Mouse (Mus musculus) midbrain, embryonic 16.5 days (tissue): ENCODE results near the gene Dnase2b. TPM values are rescaled to one million over a fixed set of nuclear protein-coding genes. Genes with fewer than 3 reads are reported as not detected.

Experiments used
- ATAC-seq: fragments of 200-750 bp; cut with Nextera tagmentation; 2 replicates; pipeline ENCODE4 v1.8.0; 2017; ENCODE audit warnings: moderate TSS enrichment
- H3K27ac ChIP-seq: fragments of 300-500 bp; sonication (generic); 2 replicates; pipeline ENCODE4 v1.5.1; 2014; ENCODE audit warnings: mild to moderate bottlenecking, low read length, mixed read lengths
- H3K27me3 ChIP-seq: fragments of 300-500 bp; sonication (generic); 2 replicates; pipeline ENCODE4 v1.6.1; 2014; ENCODE audit warnings: low read depth, low read length, mixed read lengths; ENCODE audit not compliant: control insufficient read depth, insufficient read depth
- H3K36me3 ChIP-seq: fragments of 300-500 bp; sonication (generic); 2 replicates; pipeline ENCODE4 v1.6.1; 2014; ENCODE audit warnings: mild to moderate bottlenecking, low read length, moderate library complexity, mixed read lengths; ENCODE audit not compliant: control insufficient read depth, insufficient read depth
- H3K4me1 ChIP-seq: fragments of 300-500 bp; sonication (generic); 2 replicates; pipeline ENCODE4 v1.6.1; 2014; ENCODE audit warnings: mild to moderate bottlenecking, low read length, mixed read lengths; ENCODE audit not compliant: control insufficient read depth, insufficient read depth
- H3K4me2 ChIP-seq: fragments of 300-500 bp; sonication (generic); 2 replicates; pipeline ENCODE4 v1.6.1; 2014; ENCODE audit warnings: mild to moderate bottlenecking, low read length, mixed read lengths
- H3K4me3 ChIP-seq: fragments of 300-500 bp; sonication (generic); 2 replicates; pipeline ENCODE4 v1.5.1; 2014; ENCODE audit warnings: low read depth, mild to moderate bottlenecking, low read length, moderate library complexity, mixed read lengths
- H3K9ac ChIP-seq: fragments of 300-500 bp; sonication (generic); 2 replicates; pipeline ENCODE4 v1.6.1; 2014; ENCODE audit warnings: low read depth, low read length, mixed read lengths
- H3K9me3 ChIP-seq: fragments of 300-500 bp; sonication (generic); replicated peaks from 2 replicates; pipeline ENCODE4 v1.6.1; 2014; ENCODE audit warnings: mild to moderate bottlenecking, low read length, mixed read lengths; ENCODE audit not compliant: control insufficient read depth, poor library complexity, severe bottlenecking
- WGBS: fragments of 180-500 bp; shearing (Covaris S2); extraction: QIAGEN DNeasy Blood & Tissue Kit; methylation state at CpG from one replicate; pipeline ENCODE4 v1.1.7; 2014; 5-methylcytosine and 5-hydroxymethylcytosine counted together
- polyA plus RNA-seq: library from polyadenylated mRNA; unstranded; fragments of >200 nt; fragmentation: Nextera tagmentation; extraction: Ambion mirVana; gene quantifications from 2 replicates; pipeline ENCODE4 v1.2.1, GENCODE M21; 2015

Gene Dnase2b
- polyA plus RNA-seq, 1 experiment from 2014 or later, result not detected

DNA sequence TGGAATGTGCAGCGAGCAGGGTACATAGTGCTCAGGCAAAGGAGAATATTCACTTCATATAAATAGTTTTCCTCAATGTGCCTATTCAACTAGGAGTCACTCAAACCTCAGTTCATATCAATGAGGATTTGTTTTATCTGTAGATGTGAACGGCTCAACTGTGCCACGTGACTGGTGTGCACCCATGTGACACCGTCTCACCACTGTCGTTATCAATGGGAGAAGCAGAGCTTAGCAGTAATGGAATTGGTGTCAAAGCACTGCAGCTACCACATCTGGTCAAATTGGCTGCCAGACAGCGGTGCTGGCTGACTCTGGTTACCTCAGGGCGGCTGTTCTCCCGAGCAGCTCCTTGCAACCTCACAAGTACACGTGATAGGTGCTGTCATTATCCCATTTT lies 10.7 kb downstream of the Dnase2b start:
- ATAC-seq, result no peak
- Histone ChIP-seq H3K36me3 (no peaks in the 10 kb centered on the region), H3K4me1 (peaks cover 6% of the 10 kb centered on the region; the same call in 1 of the 2 replicates), H3K9me3 (no peaks in the 10 kb centered on the region), H3K4me3 (no peak overlapping the region), H3K4me2 (no peak overlapping the region), H3K9ac (no peak overlapping the region), H3K27me3 (no peaks in the 10 kb centered on the region), H3K27ac (no peak overlapping the region)
- WGBS, result 86% methylated on average over 9 of the region's 9 CpGs

DNA sequence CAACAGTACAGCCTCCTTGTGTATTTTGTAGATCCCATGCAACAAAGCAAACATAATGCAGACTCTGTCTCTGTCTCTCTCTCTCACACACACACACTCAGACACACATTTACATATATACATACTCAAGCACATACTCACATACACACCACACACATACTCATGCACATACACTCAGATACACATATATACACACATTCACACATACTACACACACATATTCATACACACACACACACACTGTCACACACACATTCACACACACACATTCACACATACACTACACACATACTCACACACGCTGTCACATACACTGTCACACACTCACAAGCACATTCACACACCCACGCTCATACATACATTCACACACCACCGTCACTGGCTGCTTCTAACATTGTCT lies 12.9 kb downstream of the Dnase2b start:
- Histone ChIP-seq H3K9ac (no peak overlapping the region), H3K4me2 (no peak overlapping the region), H3K36me3 (no peaks in the 10 kb centered on the region), H3K27ac (no peak overlapping the region), H3K4me1 (peaks cover 2% of the 10 kb centered on the region; the same call in 1 of the 2 replicates), H3K4me3 (no peak overlapping the region), H3K9me3 (no peaks in the 10 kb centered on the region), H3K27me3 (no peaks in the 10 kb centered on the region)
- ATAC-seq, result no peak
- WGBS, result 94% methylated on average over 3 of the region's 3 CpGs

DNA sequence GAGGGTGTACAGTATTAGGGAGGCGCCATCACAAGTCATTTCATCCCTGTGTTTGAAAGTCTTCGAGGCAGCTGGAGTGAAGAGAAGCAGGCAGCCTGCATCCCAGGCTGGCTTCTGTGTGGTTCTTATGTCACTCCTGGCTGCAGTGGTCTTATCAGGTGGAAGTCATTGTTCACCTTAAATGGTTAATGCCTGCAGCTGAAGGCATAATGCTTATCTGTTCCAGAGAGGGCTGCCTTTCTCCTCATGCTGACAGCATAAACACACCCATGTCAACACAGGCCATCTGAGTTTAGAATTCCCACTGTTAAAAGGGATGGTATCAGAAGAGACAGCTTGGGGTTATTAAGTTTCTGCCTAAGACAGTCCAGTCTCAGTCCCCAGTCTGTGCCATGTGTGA lies 14.2 kb downstream of the Dnase2b start:
- no peak overlapping the region for H3K4me3 ChIP-seq
- H3K9ac ChIP-seq, result no peak overlapping the region
- H3K4me2 ChIP-seq, result no peak overlapping the region
- no peaks in the 10 kb centered on the region for H3K36me3 ChIP-seq
- no peaks in the 10 kb centered on the region for H3K27me3 ChIP-seq
- no peaks in the 10 kb centered on the region for H3K9me3 ChIP-seq
- ATAC-seq, result no peak
- H3K27ac ChIP-seq, result no peak overlapping the region
- H3K4me1 ChIP-seq, result no peaks in the 10 kb centered on the region
- WGBS, result 90% methylated on average over 2 of the region's 2 CpGs

DNA sequence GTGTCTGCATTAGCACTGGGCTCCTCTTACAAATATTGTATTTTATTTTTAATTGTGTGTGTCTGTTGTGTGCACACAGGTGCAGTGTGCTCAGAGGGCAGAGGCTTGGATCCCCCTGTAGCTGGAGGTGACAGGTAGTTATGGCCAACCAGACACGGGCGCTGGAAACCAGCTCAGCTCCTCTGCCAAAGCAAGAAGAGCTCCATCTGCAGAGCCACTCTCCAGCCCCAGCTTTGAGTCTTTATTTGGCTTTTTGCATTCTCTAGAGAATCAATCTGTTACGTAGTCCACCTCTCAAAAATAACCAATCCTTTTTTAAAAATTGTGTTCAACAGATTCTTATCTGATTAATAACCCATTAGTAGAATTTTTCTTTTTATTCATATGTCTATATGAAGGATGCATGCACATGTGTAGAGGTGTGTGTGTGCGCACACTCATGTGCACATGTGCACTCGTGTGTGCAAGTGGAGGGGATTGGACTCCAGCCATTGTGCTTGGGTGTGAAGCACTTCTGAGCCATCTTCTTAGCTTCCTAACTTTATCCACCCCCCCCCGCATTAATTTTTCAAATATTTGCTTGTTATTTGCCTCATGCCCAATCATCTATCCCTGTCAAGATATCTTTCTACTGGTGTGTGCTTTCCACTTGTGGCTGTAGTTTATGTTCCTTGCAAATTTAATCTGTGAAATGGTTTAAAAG lies 16.0 kb downstream of the Dnase2b start:
- Histone ChIP-seq H3K4me3 (no peak overlapping the region), H3K36me3 (no peaks in the 10 kb centered on the region), H3K9me3 (no peaks in the 10 kb centered on the region), H3K4me1 (no peaks in the 10 kb centered on the region), H3K27me3 (no peaks in the 10 kb centered on the region), H3K27ac (no peak overlapping the region), H3K9ac (no peak overlapping the region), H3K4me2 (no peak overlapping the region)
- 84% methylated on average over 6 of the region's 6 CpGs for WGBS
- ATAC-seq, result no peak

DNA sequence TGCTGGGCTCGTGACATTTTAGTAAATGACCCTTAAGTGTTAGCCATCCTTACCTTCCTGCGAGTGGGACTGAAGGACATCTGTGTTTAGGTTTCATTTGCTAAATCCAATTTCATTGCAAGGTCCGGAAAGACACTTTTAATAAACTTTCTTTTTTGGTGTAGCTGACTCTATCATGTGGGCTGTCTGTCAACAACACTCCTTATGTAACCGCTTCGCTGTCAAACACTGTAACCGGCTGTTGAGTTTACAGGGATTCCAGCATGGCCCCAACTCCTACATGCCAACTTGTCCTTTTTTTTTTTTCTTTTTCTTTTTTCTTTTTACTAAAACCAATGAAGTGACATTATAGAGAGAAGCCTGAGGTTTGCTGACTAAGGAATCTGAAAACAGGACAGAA lies 17.0 kb downstream of the Dnase2b start:
- H3K4me1 ChIP-seq, result no peaks in the 10 kb centered on the region
- no peak overlapping the region for H3K9ac ChIP-seq
- H3K4me3 ChIP-seq, result no peak overlapping the region
- no peak for ATAC-seq
- WGBS, result 88% methylated on average over 6 of the region's 6 CpGs
- H3K36me3 ChIP-seq, result no peaks in the 10 kb centered on the region
- no peaks in the 10 kb centered on the region for H3K27me3 ChIP-seq
- no peaks in the 10 kb centered on the region for H3K9me3 ChIP-seq
- no peak overlapping the region for H3K27ac ChIP-seq
- no peak overlapping the region for H3K4me2 ChIP-seq

DNA sequence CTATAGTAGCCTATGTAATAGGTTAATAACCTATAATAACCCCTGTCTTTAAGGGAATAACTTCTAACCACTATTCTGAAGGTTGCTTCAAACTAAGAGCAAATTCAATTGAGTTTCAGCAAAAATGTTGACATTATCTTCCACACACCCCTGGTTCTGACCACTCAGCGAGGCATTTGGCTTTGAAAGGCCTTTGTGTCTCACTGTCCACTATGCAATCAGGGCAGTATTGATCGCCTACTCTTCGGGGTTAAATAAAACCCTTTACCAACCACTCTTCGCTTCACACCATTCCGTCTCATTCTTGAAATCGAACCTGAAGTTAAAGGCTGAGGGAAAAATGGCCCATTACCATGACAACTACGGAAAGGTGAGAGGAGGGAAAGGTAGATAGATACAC lies 18.5 kb downstream of the Dnase2b start:
- Histone ChIP-seq H3K4me3 (no peak overlapping the region), H3K9ac (no peak overlapping the region), H3K9me3 (no peaks in the 10 kb centered on the region), H3K36me3 (no peaks in the 10 kb centered on the region), H3K4me2 (no peak overlapping the region), H3K4me1 (no peaks in the 10 kb centered on the region), H3K27me3 (no peaks in the 10 kb centered on the region), H3K27ac (no peak overlapping the region)
- no peak for ATAC-seq
- WGBS, result 91% methylated on average over 7 of the region's 7 CpGs

DNA sequence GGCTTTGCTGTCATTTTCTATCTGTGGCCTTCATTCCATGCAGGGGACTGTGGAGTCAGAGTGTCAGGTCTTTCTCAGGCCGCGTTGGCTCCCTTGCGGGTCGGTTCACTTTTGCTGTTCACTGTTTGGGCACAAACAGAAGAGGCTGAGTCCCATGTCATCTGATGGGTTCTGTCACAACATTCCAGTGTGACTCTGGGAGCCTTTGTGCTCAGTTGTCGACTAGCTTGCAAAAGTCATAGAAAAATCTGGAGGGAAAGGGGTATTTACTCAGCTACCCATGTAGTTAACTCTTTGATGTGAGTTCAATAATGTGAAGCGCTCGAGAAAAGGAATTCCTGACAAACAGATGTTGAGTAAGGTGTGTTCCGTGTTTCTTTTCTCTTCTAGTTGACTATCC lies 19.0 kb downstream of the Dnase2b start:
- Histone ChIP-seq H3K4me1 (no peaks in the 10 kb centered on the region), H3K4me3 (no peak overlapping the region), H3K36me3 (no peaks in the 10 kb centered on the region), H3K4me2 (no peak overlapping the region), H3K27me3 (no peaks in the 10 kb centered on the region), H3K9ac (no peak overlapping the region), H3K9me3 (no peaks in the 10 kb centered on the region), H3K27ac (no peak overlapping the region)
- no peak for ATAC-seq
- WGBS, result 88% methylated on average over 8 of the region's 8 CpGs

DNA sequence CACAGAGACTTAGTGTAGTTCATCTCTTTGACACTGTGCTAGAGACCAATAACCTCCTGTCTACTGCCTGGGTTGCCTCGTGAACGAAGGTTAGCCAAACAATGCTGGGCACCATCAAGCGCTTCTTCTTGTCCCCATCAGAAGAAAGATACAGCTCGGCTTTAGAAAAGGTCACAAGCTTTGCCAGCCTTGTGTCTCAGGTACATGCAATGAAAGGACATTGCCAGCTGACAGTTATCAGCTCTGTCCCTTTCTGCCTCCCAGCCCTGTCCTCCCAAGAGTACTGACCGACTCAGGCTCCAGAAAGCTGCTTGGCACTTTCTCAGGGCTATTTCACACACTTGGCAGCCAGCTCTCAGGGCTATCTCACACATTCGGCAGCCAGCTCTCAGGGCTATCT lies 20.0 kb downstream of the Dnase2b start:
- 89% methylated on average over 6 of the region's 6 CpGs for WGBS
- no peak overlapping the region for H3K4me3 ChIP-seq
- no peak overlapping the region for H3K4me2 ChIP-seq
- no peak overlapping the region for H3K27ac ChIP-seq
- H3K27me3 ChIP-seq, result no peaks in the 10 kb centered on the region
- no peak for ATAC-seq
- no peaks in the 10 kb centered on the region for H3K9me3 ChIP-seq
- no peaks in the 10 kb centered on the region for H3K4me1 ChIP-seq
- no peak overlapping the region for H3K9ac ChIP-seq
- no peaks in the 10 kb centered on the region for H3K36me3 ChIP-seq

DNA sequence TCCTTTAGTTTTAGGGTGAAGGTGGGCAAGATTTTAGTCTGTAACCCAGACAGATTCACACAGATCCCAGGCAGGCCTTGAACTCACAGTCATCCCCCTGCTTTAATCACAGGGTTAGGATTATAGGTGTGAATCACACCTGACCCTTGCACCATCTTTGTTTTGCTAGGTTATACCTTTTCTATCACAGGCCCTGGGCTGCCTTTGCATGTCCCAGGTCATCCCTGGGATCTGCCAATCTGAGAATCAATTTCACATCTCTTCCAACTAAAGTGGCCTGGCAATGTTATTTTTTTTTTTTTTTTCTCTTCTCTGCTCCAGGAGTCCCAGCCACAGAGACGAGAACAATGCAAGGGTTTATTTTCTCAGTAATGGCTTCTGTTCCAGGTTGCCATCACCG lies 23.8 kb downstream of the Dnase2b start:
- no peaks in the 10 kb centered on the region for H3K9me3 ChIP-seq
- H3K4me1 ChIP-seq, result no peaks in the 10 kb centered on the region
- no peak overlapping the region for H3K4me2 ChIP-seq
- no peak overlapping the region for H3K27ac ChIP-seq
- no peak overlapping the region for H3K4me3 ChIP-seq
- H3K27me3 ChIP-seq, result no peaks in the 10 kb centered on the region
- WGBS, result 42% methylated on average over 2 of the region's 2 CpGs
- ATAC-seq, result no peak
- H3K36me3 ChIP-seq, result no peaks in the 10 kb centered on the region
- no peak overlapping the region for H3K9ac ChIP-seq
